Mouse (Mus musculus): ENCODE measurements around the gene Ddah2. TPM values are rescaled to one million over a fixed set of nuclear protein-coding genes. Genes with fewer than 3 reads are reported as not detected.

The Ddah2 gene
- total RNA-seq, 2 experiments from 2014 or later = 1.7 TPM; not detected in 1

DNA sequence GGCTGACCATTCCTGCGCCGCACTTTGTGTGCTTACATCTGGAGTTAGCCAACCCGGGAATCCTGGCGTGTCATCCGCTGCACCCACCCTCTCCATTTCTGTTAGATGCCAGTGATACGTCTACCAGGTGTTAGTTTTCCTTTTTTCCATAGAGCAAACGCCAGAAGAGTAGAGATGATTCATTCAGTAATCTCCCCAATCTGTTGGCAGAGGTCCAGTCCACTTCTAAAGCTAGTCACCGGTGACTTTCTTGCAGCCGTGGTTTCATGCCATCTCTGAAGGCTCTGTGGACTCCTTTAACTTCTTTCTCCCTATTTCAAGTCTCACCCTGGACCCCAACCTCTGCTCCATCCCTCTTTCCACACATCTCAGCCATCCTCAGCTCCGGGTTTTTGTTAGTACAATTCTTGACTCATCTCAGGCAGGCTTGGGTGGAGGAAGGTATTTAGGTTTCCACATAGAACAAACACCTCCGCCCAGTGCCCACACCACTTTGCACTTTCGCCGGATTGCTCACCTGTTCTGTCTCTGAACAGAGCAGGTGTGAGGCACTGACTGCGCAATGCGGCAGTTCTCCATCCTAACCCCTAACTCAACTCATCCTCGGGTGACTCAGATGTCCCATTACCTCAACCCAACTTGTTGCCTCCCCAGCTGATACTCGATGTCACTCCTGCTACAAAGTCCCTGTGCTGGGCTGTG, 9.5 kb downstream of the Ddah2 start:
- no peak for ATAC-seq (replicated peaks; ENCODE audit: low FRiP score, poor library complexity, severe bottlenecking)

DNA sequence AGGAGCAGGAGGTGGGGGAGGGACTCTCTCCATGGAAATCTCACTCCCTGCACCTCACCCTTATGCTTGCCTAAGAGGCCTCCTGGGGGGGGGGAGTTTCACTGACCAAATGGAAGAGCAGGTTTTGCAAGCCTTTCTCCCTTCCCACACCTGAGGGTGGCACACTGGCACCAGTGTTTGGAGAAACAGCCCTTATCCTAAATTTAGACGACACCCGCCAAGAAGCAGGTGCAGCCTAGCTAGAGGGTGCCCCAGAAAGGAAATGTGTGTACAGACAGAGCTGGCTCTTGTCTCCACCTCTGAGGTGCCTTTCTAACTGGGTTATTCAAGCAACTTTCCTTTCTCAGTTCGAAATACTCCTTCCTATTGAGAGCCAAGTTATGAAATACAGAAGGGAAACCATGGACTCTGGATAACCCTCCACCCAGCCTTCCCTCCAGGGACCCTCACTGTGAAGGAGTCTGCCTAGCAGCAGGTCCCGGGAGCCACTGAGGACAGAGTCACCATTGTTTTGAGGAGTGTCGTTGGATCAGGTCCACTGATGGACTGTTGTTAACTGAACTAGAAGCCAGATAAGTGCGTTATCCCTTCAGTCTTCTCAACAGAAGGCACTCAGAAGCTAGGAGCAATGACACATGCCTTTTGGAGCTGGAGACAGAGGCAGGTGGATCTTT, 11.9 kb downstream of the Ddah2 start:
- no peak for ATAC-seq (replicated peaks; ENCODE audit: low FRiP score, poor library complexity, severe bottlenecking)

DNA sequence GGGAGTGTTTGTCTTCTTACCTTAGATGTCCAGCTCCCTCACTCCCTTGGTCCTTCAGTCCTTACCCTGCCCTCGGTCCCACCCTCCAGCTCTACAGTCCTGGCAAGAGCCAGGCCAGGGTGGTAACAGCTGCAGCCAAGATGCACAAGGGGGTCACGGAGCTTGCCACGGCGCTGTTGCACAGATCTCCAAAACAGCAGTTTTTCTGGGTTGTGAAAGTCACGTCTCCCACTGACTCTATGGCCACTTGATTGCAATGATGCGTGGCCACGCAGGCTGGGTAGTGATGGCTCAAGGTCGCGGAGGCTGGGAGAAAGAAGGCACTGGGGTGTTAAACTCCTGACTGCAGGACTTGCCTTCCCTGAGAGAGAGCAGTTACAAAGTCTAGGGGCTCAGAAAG, 12.6 kb downstream of the Ddah2 start:
- ATAC-seq (replicated peaks; ENCODE audit: low FRiP score, poor library complexity, severe bottlenecking) = no peak

DNA sequence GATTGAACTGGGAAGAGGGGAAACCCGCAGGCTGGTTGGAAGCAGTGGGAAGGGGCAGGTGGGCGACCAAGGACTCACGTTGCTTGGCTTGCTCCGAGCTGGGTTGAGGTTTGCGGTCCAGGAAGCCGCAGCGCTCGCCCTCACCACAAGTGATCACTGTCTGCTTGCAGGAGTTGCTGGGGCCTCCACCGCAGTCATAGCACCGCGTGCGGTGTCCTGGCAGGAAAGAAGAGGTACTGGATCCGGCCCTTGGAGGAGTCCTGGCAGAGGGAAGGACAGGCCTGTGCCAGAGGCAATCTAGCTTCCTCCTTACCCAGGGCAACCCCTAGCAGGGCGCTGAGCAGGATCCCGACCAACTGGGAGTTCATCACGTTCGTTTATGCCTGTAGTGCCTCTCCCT, 15.3 kb downstream of the Ddah2 start:
- ATAC-seq (replicated peaks; ENCODE audit: low FRiP score, poor library complexity, severe bottlenecking) = no peak

DNA sequence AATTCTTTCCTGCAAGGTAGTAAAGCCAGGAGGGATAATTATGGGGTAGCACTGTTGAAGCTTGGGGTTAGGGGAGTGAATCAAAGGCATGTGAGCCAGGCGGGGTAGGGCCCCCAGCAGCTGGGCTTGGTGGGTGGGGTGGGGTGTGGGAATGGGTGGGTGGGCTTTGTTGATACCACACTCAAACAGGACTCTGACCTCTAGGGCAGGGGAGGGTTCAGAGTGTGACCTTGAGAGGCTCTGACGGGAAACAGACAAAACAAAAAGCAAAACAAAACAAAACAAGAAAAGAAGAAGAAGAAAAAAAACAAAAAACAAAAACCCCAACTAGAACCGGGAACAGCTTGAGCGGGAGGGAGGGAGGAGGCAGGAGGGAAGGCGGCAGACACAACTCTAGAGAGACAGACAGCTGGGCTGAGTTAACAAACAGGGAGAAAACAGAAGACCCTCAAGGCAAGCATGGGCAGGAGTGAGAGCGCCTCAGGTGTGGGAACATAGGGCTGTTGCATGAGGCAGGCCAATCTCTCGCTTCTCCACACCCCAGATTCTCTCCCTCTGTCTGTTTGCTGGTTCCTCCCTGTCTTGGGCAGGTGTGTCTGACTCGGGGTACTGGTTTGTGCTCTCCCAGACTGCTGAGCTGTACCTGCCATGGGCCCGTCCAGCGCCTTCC, 17.8 kb downstream of the Ddah2 start, which contains the start of gene Ly6g6e:
Ly6g6e (plus strand) TSS at position 396 of the 670 bp plus-strand sequence.
- ATAC-seq (replicated peaks; ENCODE audit: low FRiP score, poor library complexity, severe bottlenecking) = no peak

DNA sequence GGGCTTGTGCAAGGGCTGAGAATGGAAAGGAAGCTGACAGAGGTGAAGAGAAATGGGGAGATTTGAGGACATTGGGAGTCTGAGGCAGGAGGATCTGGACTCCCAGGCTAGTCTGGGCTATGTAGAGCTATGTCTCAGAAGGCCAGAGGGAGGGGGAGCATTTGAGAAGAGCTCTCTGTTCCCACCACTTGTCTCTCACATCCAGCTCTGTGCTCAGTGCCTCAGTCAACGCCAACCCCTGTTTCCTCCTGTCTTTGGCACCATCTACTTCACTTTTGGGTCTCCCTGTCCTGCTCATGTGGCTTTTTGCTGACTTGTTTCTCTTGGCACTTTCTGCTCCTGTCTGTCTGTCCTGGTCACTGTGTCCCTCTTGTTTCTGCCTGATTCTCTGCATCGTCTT, 18.4 kb downstream of the Ddah2 start:
- no peak for ATAC-seq (replicated peaks; ENCODE audit: low FRiP score, poor library complexity, severe bottlenecking)

DNA sequence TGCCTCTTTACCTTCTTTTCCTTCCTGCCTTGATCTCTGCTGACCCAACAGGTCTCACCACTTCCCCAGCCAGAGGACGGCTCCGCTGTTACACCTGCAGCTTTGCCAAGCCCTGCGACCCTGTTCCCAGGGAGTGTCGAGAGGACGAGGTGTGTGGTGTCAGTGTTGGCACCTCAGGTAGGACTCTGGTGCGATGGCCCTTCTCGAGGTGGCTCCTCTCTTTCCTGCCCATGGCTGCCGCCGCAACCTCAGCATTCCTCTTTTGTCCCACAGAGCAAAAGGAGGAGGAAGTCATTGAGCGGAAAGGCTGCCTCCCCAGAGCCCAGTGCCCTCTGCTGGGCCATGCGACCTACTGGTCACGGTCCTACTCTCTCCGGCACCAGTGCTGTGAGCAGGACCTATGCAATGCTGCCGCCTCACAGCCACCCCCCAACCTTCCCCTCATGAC, 19.0 kb downstream of the Ddah2 start, which contains the start of gene Ly6g6d:
Ly6g6d (minus strand) TSS at position 280 of the 448 bp plus-strand sequence.
- ATAC-seq (replicated peaks; ENCODE audit: low FRiP score, poor library complexity, severe bottlenecking) = no peak

DNA sequence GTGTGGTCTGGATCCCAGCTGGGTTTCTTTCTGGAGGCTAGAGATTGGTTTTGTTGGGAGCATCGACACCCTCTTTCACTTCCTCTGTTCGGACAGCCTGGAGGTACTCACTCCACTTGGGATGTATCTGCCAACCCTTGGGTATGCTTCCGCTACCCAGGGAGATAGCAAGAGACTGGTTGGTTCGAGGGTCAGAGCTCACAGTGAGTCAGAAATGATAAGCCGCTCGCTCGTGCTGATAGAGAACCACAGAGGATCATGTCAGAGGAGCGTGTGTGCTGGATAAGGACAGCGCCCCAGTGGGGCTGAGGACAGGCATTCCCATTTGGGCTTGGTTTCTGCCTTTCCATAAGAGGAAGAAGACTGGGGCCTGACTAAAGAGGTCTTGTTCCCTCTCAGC, 20.9 kb downstream of the Ddah2 start:
- peak; percentile 82 for ATAC-seq (replicated peaks; ENCODE audit: low FRiP score, poor library complexity, severe bottlenecking)

DNA sequence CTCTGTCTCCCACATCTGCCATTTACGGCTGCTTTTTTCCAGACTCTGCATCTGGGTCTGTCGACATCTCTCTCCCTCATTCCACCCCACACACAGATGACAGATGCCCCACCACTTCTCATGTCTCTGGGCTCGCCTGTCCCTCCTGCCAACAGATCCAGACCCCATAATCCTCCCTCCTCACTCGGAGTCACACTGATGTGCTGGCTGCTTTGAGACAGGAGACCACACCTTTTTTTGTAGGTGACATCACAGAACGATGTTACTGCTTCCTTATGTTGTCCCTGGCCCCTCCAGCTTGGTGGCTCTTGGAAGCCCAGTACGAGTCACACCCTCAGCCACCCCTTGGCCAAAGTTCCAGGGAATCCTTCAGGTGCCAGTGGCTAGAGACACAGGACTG, 21.4 kb downstream of the Ddah2 start:
- peak; percentile 58 for ATAC-seq (replicated peaks; ENCODE audit: low FRiP score, poor library complexity, severe bottlenecking)

DNA sequence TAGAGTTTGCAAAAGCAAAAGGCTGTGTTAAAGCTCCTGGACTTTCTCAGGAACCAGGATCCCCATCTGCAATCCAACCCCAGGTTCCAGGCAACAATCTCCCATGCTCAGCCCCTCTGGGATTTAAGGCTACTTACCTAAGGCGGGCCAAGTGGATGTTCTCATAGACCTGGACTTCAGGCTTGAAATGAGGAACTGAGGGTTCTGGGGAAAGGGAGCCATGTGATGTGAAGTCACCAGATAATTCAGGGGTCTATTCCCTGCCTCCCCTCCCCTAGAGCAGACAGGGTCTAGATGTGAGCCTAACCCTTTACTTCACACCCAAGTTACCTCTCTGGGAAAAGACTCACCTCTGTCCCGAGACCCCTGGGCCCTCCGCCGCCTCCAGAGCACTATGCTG, 21.9 kb downstream of the Ddah2 start:
- ATAC-seq (replicated peaks; ENCODE audit: low FRiP score, poor library complexity, severe bottlenecking) = no peak

DNA sequence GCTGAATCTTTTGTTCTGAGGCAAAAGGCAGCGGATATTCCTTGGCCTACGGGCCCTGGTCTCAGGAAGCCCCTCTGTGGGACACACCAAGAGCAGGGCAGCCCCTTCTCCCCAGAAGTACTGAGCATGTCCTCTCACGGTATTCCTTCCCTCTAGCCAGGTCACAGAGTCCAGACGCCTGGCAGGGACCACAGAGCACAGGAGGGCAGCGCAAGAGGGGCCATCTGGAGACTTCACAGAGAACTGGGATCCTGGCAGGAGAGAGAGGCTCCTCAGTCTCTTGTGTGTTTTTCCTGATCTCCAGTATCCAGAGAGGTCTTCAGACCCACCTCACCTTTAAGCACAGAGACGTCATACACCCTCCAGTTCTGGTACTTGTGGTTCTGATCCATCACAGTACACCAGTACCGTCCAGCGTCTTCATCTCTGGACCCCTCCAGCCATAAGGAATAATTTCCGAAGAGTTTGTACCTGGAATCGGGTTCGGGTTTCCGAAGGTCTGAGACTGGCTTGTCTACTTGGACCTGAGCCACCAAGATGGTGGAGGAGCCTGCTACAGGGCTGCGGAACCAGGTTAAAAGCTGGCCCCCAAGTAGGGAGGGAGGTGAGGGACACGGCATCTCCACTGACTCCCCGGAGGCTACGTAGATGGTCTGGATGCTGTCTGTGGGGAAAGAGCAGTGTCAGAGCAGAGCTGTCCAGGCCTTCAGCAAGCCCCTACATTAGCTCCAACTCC, 24.2 kb downstream of the Ddah2 start:
- no peak for ATAC-seq (replicated peaks; ENCODE audit: low FRiP score, poor library complexity, severe bottlenecking)

DNA sequence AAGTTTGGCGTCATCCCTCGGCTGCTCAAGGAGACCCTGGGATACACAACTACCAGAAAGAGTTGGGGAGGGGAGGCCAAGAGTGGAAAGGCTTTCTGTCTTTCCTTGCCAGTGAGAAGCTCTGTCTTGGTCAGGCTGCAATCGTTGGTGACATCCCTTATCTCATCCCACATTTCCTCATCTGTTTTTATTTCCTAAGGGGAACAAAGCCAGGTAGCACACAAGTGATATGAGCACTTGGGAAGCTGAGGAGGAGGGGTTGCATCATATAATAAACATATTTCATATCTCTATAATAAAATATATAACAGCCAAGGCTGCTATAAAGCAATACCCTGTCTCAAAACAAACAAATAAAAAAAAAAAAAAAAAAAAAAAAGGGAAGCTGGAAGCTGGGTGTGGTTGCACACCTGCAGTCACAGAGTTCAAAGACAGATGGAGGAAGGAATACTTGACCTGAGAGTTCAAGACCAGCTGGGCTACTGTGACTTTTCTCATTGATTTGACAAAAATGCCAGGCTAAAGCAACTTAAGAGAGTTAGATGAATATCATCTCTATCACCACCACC, 25.2 kb downstream of the Ddah2 start:
- ATAC-seq (replicated peaks; ENCODE audit: low FRiP score, poor library complexity, severe bottlenecking) = no peak

DNA sequence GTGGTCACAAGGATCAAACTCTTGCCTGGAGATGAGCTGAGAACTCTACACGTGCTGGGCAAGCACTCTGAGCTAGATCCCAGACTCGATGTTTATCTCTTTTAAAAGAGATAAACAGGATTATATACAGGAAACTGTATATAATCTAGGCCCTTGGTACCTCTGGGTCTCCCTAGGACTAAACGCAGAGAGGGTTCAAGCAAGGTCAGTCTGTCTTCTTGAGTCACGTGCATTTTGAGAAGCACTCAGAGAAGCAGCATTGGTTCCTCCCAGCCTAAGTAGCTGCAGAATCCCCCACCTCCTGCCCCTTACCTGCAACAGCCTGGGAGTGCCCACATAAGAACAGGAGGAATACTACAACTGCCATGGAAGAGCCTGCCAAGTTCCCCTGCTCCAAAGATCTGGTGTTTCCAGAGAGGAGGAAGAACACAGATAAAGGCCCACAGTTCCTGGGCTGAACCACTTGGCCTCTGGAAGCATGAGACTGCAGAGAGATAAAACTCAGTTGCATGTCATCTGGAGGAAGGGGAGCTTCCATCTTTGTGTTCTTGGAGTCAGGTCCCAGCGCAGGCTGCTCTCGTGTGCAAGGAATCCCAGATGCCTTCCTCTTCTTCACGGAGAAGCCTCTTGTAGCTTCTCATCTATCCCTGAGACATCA, 26.5 kb downstream of the Ddah2 start, which contains the start of gene Ly6g6f:
Ly6g6f (minus strand) TSS at position 403 of the 658 bp plus-strand sequence.
- ATAC-seq (replicated peaks; ENCODE audit: low FRiP score, poor library complexity, severe bottlenecking) = no peak

DNA sequence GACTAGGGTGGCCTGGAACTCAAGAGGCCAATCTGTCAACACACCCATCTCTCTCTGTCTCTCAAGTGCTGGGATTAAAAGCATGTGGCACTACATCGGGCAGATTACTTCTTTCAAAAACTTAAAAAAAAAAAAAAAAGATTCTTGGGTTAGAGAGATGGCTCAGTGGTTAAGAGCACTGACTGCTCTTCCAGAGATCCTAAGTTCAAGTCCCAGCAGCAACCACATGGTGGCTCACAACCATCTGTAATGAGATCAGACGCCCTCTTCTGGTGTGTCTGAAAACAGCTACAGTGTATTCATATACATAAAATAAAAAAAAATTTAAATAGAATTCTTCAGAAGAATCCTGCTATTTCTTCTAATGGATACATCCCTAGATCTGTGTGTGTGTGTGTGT, 29.3 kb downstream of the Ddah2 start:
- ATAC-seq (replicated peaks; ENCODE audit: low FRiP score, poor library complexity, severe bottlenecking) = no peak

DNA sequence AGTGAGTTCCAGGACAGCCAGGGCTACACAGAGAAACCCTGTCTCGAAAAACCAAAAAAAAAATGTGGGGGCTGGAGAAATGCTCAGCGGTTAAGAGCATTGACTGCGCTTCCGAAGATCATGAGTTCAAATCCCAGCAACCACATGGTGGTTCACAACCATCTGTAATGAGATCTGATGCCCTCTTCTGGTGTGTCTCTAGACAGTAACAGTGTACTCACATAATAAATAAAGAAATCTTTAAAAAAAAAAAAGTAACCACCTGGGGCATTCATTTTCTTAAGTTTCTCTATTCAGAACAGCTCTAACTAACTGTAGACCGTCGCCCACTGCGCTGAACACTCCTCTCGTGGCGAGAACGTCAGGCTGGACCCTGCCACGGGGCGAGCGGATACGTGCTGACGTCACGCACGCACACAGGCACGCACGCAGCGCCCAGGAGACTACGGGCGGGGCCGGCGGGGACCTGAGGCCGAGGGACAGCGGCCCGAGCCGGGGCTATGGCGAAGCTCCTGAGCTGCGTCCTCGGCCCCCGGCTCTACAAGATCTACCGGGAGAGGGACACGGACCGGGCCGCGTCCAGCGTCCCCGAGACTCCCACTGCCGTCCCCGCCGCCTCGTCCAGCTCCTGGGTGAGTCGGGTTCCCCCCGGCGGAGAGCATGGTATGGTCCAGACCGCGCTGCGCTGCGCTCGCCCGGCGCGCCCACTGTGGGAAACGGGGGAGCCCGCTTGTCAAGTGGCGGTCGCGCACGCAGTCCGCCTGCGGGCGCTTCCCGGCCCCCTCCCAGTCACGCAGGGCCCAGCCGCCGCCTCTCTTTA, 30.2 kb downstream of the Ddah2 start, which contains the start of gene Abhd16a:
Abhd16a (plus strand) TSS at position 439 of the 820 bp plus-strand sequence.
- peak; percentile 90 for ATAC-seq (replicated peaks; ENCODE audit: low FRiP score, poor library complexity, severe bottlenecking)

DNA sequence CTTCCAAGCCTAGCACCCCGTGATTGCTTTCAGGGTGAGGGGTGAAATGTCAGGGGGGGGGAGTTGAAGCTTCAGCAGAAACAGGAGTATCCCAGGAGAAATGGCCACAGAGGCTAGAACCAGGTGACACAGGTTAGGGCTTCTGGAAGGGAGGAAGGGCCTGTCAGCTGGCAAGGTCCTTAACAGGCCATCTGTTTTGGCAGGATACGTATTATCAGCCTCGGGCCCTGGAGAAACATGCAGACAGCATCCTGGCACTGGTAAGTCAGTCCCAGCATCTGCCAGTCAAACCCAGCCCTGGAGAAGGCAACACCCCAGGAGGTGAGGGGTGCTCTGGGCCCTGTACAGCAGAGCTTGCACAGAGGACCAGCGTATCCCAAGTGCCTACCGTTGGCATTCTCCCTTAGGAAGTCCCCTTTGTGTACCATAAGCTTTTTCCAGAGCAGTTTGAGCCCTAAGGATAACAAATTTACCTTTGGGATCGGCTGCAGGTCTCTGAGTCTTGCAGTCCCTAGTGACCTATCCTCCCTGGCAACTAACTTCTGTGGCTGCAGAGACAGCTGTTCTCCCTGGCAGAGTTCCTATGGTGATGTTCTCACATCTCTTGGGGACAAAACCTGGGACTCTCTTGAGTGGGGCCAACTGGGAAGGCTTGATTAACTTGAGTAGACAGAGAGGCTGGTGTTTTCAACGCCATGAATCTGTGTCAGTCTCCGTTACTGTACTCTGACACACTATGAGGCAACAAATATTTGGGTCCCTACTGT, 31.5 kb downstream of the Ddah2 start:
- peak; percentile 80 for ATAC-seq (replicated peaks; ENCODE audit: low FRiP score, poor library complexity, severe bottlenecking)

DNA sequence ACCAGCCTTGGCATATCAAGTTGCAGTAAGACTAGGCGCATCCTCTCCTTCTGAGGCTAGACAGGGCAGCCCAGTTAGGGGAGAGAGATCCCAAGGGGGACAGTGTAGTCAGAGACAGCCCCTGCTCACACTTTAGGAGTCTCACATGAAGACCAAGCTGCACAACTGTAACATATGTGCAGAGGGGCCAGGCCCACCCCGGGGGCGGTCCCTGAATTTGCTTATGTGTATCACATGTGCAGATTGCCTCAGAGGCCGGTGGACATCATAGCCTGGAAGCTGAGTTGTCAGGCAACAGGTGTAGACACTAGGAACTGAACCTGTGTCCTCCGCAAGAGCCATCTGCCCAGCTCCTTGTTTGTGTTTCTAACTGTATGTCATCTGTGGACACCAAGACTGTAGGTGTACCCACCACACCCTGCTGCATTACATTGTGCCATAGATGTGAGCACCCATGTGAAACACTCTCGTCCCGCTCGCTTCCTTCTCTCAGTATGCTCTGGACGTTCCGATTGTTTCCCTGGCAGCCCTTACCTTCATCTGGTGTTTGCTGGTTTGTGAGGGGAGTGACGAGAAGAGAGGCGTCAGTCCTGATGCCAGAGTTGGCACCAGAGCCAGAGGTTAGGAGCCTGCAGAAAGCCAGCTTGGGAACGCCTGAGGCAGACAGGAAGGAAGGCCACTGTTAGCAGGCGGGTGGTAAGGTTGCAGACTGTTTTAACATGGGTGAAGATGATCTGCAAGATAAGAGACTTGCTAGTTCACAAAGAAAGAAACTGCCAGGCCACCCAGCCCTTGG, 33.8 kb downstream of the Ddah2 start:
- ATAC-seq (replicated peaks; ENCODE audit: low FRiP score, poor library complexity, severe bottlenecking) = no peak

Data from erythroblast, adult 5-6 weeks (primary cell).